Mouse (Mus musculus): ENCODE results near the gene Ddx52.

Gene Ddx52

GRCm38 (mm10) chr11:83968205-83968575 lies 26.3 kb downstream of the Ddx52 start:
- no peak for DNase-seq (ENCODE audit: low spot score)

- no peak for DNase-seq (ENCODE audit: low spot score)
Measured at GRCm38 (mm10) chr11:83969040-83969439, 27.2 kb downstream of the Ddx52 start.

GRCm38 (mm10) chr11:83974561-83975346 lies 32.9 kb downstream of the Ddx52 start:
- DNase-seq (ENCODE audit: low spot score), result no peak

- no peak for DNase-seq (ENCODE audit: low spot score)
Measured at GRCm38 (mm10) chr11:83975488-83975887, 33.6 kb downstream of the Ddx52 start.

GRCm38 (mm10) chr11:83976236-83976977 lies 34.5 kb downstream of the Ddx52 start:
- no peak for DNase-seq (ENCODE audit: low spot score)

GRCm38 (mm10) chr11:83977810-83978209 lies 35.9 kb downstream of the Ddx52 start:
- DNase-seq (ENCODE audit: low spot score), result no peak

GRCm38 (mm10) chr11:83979992-83980391 lies 38.1 kb downstream of the Ddx52 start:
- no peak for DNase-seq (ENCODE audit: low spot score)

- DNase-seq (ENCODE audit: low spot score), result no peak
Measured at GRCm38 (mm10) chr11:83981338-83981737, 39.5 kb downstream of the Ddx52 start.

- no peak for DNase-seq (ENCODE audit: low spot score)
Measured at GRCm38 (mm10) chr11:83991701-83992100, 49.8 kb downstream of the Ddx52 start.

- no peak for DNase-seq (ENCODE audit: low spot score)
Measured at GRCm38 (mm10) chr11:83993428-83993827, 51.6 kb downstream of the Ddx52 start.

- no peak for DNase-seq (ENCODE audit: low spot score)
Measured at GRCm38 (mm10) chr11:83994481-83994880, 52.6 kb downstream of the Ddx52 start.

- peak; percentile 33 for DNase-seq (ENCODE audit: low spot score)
Measured at GRCm38 (mm10) chr11:83995535-83995950, 53.7 kb downstream of the Ddx52 start.

GRCm38 (mm10) chr11:83997171-83997868 lies 55.5 kb downstream of the Ddx52 start:
- DNase-seq (ENCODE audit: low spot score), result no peak

- DNase-seq (ENCODE audit: low spot score), result no peak
Measured at GRCm38 (mm10) chr11:83998993-83999392, 57.1 kb downstream of the Ddx52 start.

- DNase-seq (ENCODE audit: low spot score), result no peak
Measured at GRCm38 (mm10) chr11:83999411-83999915, 57.6 kb downstream of the Ddx52 start.

- no peak for DNase-seq (ENCODE audit: low spot score)
Measured at GRCm38 (mm10) chr11:84001257-84001656, 59.4 kb downstream of the Ddx52 start.

GRCm38 (mm10) chr11:84003986-84004385 lies 62.1 kb downstream of the Ddx52 start:
- peak; percentile 30 for DNase-seq (ENCODE audit: low spot score)

- DNase-seq (ENCODE audit: low spot score), result no peak
Measured at GRCm38 (mm10) chr11:84009001-84009400, 67.1 kb downstream of the Ddx52 start.

- DNase-seq (ENCODE audit: low spot score), result no peak
Measured at GRCm38 (mm10) chr11:84010411-84010810, 68.5 kb downstream of the Ddx52 start.

GRCm38 (mm10) chr11:84011050-84011449 lies 69.2 kb downstream of the Ddx52 start:
- no peak for DNase-seq (ENCODE audit: low spot score)

GRCm38 (mm10) chr11:84011576-84011975 lies 69.7 kb downstream of the Ddx52 start:
- DNase-seq (ENCODE audit: low spot score), result no peak

Data from left cerebral cortex, adult 11 months (tissue).